Mouse (Mus musculus): ENCODE results near the gene Rab3a. TPM values are rescaled to one million over a fixed set of nuclear protein-coding genes. Genes with fewer than 3 reads are reported as not detected.

Gene Rab3a
- 868 and 977 TPM in 2 replicates for polyA plus RNA-seq (2021; fragmentation: Nextera tagmentation)
- long read RNA-seq, experiment 1, transcript Rab3a-201 (5 exons, 1,363 nt), result major isoform, 615 of 1,027 reads
- long read RNA-seq, experiment 1, transcript Rab3a-202 (5 exons, 1,375 nt), result minor isoform, 9 of 1,027 reads
- long read RNA-seq, experiment 1, transcript Rab3a-203 (4 exons, 1,556 nt), result minor isoform, 26 of 1,027 reads
- long read RNA-seq, experiment 1, partial matches to known transcripts, result 68 of 1,027 reads
- long read RNA-seq, experiment 1, other reads (novel, unspliced or antisense), result 309 of 1,027 reads
- long read RNA-seq, experiment 2, transcript Rab3a-203 (4 exons, 1,556 nt), result minor isoform, 26 of 1,985 reads
- long read RNA-seq, experiment 2, transcript Rab3a-201 (5 exons, 1,363 nt), result major isoform, 1,296 of 1,985 reads
- long read RNA-seq, experiment 2, transcript Rab3a-202 (5 exons, 1,375 nt), result minor isoform, 26 of 1,985 reads
- long read RNA-seq, experiment 2, partial matches to known transcripts, result 4 of 1,985 reads
- long read RNA-seq, experiment 2, other reads (novel, unspliced or antisense), result 633 of 1,985 reads

GRCm38 (mm10) chr8:70754043-70754870 is at the start of gene Rab3a:
Rab3a (plus strand) TSS chr8:70754679.

GRCm38 (mm10) chr8:70718297-70718696 is 36.2 kb upstream of the Rab3a start, which contains the start of gene Gm3336:
Gm3336 (plus strand) TSS chr8:70718543.

GRCm38 (mm10) chr8:70723486-70724210 is 30.8 kb upstream of the Rab3a start, which contains the start of gene Pde4c:
Pde4c (plus strand) TSS chr8:70723720.

GRCm38 (mm10) chr8:70760775-70761406 is 6.4 kb downstream of the Rab3a start, which contains the start of gene Mpv17l2:
Mpv17l2 (minus strand) TSS chr8:70760946.

GRCm38 (mm10) chr8:70776496-70777444 is 22.3 kb downstream of the Rab3a start, which contains the start of gene Pik3r2:
Pik3r2 (minus strand) TSS chr8:70776713.

GRCm38 (mm10) chr8:70804481-70805206 is 50.2 kb downstream of the Rab3a start, which contains the start of gene Mast3:
Mast3 (minus strand) TSS chr8:70805054.

GRCm38 (mm10) chr8:70808239-70808638 is 53.8 kb downstream of the Rab3a start, which contains the start of gene Il12rb1:
Il12rb1 (plus strand) TSS chr8:70808449.

Small RNA genes within 50 kb of the gene (microRNA-seq; reads per million reads assigned to microRNA genes)
- 28.6 reads per million, percentile 46 among the genes with 10 or more reads in this experiment for gene Mir7240

Other genes with a start within 250 kb of the Rab3a start
- 265 and 282 TPM in 2 replicates for gene Rex1bd, start 247.9 kb upstream of the Rab3a start, polyA plus RNA-seq (2021; fragmentation: Nextera tagmentation)
- gene Uba52, start 243.9 kb upstream of the Rab3a start, polyA plus RNA-seq (2021; fragmentation: Nextera tagmentation), result 5,013 and 5,525 TPM in 2 replicates
- 325 and 337 TPM in 2 replicates for gene Fkbp8, start 227.0 kb upstream of the Rab3a start, polyA plus RNA-seq (2021; fragmentation: Nextera tagmentation)
- gene Kxd1, start 226.7 kb upstream of the Rab3a start, polyA plus RNA-seq (2021; fragmentation: Nextera tagmentation), result 62.6 and 69.8 TPM in 2 replicates
- 5.2 and 5.7 TPM in 2 replicates for gene Ell, start 215.2 kb upstream of the Rab3a start, polyA plus RNA-seq (2021; fragmentation: Nextera tagmentation)
- 35.8 and 42.8 TPM in 2 replicates for gene Isyna1, start 160.3 kb upstream of the Rab3a start, polyA plus RNA-seq (2021; fragmentation: Nextera tagmentation)
- 134 and 161 TPM in 2 replicates for gene Ssbp4, start 145.8 kb upstream of the Rab3a start, polyA plus RNA-seq (2021; fragmentation: Nextera tagmentation)
- 0.85 and 1.1 TPM in 2 replicates for gene Lrrc25, start 138.5 kb upstream of the Rab3a start, polyA plus RNA-seq (2021; fragmentation: Nextera tagmentation)
- gene Gdf15, start 122.2 kb upstream of the Rab3a start, polyA plus RNA-seq (2021; fragmentation: Nextera tagmentation), result 0.84 TPM in 1 of 2 replicates, not detected in the other
- 16.0 and 19.4 TPM in 2 replicates for gene Pgpep1, start 94.3 kb upstream of the Rab3a start, polyA plus RNA-seq (2021; fragmentation: Nextera tagmentation)
- 247 and 266 TPM in 2 replicates for gene Lsm4, start 81.4 kb upstream of the Rab3a start, polyA plus RNA-seq (2021; fragmentation: Nextera tagmentation)
- gene Jund, start 55.7 kb upstream of the Rab3a start, polyA plus RNA-seq (2021; fragmentation: Nextera tagmentation), result 6.2 and 8.7 TPM in 2 replicates
- 0.05 TPM in 1 of 2 replicates, not detected in the other for gene Iqcn, start 51.2 kb upstream of the Rab3a start, polyA plus RNA-seq (2021; fragmentation: Nextera tagmentation)
- gene Gm3336, start 36.1 kb upstream of the Rab3a start, polyA plus RNA-seq (2021; fragmentation: Nextera tagmentation), result not detected in 2 replicates
- gene Pde4c, start 31.0 kb upstream of the Rab3a start, polyA plus RNA-seq (2021; fragmentation: Nextera tagmentation), result 0.05 and 0.30 TPM in 2 replicates
- 115 and 124 TPM in 2 replicates for gene Mpv17l2, start 6.3 kb downstream of the Rab3a start, polyA plus RNA-seq (2021; fragmentation: Nextera tagmentation)
- gene Pik3r2, start 22.0 kb downstream of the Rab3a start, polyA plus RNA-seq (2021; fragmentation: Nextera tagmentation), result 97.6 and 107 TPM in 2 replicates
- 109 and 146 TPM in 2 replicates for gene Mast3, start 50.4 kb downstream of the Rab3a start, polyA plus RNA-seq (2021; fragmentation: Nextera tagmentation)
- gene Il12rb1, start 53.8 kb downstream of the Rab3a start, polyA plus RNA-seq (2021; fragmentation: Nextera tagmentation), result 0.10 and 0.21 TPM in 2 replicates
- gene Arrdc2, start 85.0 kb downstream of the Rab3a start, polyA plus RNA-seq (2021; fragmentation: Nextera tagmentation), result 8.8 and 12.2 TPM in 2 replicates
- gene Kcnn1, start 108.6 kb downstream of the Rab3a start, polyA plus RNA-seq (2021; fragmentation: Nextera tagmentation), result 8.6 and 9.3 TPM in 2 replicates
- 128 and 139 TPM in 2 replicates for gene Ccdc124, start 119.3 kb downstream of the Rab3a start, polyA plus RNA-seq (2021; fragmentation: Nextera tagmentation)
- gene Slc5a5, start 138.1 kb downstream of the Rab3a start, polyA plus RNA-seq (2021; fragmentation: Nextera tagmentation), result 18.6 and 19.7 TPM in 2 replicates
- 2,904 and 3,318 TPM in 2 replicates for gene Rpl18a, start 142.7 kb downstream of the Rab3a start, polyA plus RNA-seq (2021; fragmentation: Nextera tagmentation)
- 29.0 and 30.2 TPM in 2 replicates for gene Map1s, start 151.3 kb downstream of the Rab3a start, polyA plus RNA-seq (2021; fragmentation: Nextera tagmentation)

Measured in layer of hippocampus, adult 6 months (tissue).